Mouse (Mus musculus) retina, postnatal 7 days (tissue): ENCODE data around the gene Pacs2.

Source experiments
- DNase-seq: peaks from one replicate; pipeline ENCODE4 v3.0.0-alpha.2; 2012; ENCODE audit warnings: low read depth, low spot score

The Pacs2 gene

DNA sequence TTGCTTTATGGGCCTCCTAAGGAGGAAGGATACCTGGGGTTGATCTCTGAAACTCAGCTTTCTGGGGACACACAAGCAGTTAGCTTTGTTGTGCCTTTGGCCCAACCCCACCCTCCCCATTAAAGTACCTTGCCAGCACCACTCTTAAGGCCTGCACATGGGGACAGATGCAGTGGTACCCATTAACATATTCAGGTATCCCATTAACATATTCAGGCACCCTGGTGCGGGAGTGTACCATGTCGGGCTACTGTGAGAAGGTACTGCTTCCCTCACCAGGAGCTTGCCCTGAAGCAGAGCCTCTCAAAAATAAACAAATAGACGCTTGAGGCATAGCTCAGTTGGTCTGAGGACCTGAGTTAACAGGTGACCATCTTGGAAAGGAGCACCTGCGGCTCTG lies 73.7 kb downstream of the Pacs2 start:
- DNase-seq = no peak

DNA sequence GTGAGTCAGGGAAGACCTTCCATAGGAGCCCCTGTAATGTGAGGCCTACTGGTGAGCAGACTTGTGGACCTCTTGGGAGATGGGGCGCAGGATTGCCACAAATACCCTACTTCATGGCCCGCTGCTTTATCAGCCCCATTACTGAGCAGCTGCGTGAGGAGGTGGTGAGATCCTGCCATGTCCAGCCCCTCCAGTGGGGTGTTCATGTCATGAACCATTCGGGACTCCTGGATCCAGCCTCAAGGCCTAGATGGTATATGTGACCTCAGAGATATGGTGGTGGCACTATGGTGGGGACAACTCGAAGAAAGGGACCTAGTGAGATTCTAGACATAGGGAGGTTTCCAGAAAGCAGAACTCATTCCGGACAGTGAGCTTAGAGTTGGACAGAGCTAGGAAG lies 74.8 kb downstream of the Pacs2 start:
- no peak for DNase-seq

DNA sequence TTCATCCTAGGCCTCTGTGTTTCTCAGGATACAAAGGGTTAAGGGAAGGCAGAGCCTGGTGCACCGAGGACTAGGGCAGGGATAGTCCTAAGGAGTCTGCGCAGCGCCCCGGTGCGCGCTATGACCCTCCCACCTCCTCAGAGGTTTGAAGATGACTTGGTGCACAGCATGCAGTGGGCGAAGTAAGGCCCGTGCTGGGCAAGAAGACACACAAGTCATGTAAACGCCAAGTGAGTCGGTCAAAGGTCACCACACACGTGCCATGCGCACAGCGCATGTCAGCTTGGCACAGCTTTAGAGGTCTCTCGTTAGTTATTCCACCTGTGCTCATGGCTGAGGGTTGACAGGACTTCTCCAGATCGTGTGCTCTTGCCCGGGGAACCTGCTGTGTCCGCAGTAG lies 75.7 kb downstream of the Pacs2 start:
- no peak for DNase-seq

DNA sequence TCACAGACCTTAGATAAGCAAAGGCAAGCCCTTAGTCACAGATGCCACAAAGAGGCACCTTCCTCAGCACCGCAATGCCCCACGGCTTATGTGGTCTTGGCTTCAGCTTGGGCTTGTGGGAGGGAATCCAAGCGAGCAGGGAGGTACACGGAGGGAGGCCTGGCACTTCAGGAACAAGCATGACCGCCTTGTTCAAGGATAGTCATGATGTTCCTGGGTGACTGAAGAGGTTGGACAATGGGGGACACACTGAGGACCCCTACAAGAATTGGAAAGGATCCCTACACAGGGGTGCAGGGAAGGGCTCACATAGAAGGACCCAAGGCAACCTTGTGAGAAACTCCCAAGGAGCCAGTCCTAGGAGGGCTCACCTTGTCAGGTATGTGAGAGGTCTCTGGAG lies 82.7 kb downstream of the Pacs2 start:
- no peak for DNase-seq

DNA sequence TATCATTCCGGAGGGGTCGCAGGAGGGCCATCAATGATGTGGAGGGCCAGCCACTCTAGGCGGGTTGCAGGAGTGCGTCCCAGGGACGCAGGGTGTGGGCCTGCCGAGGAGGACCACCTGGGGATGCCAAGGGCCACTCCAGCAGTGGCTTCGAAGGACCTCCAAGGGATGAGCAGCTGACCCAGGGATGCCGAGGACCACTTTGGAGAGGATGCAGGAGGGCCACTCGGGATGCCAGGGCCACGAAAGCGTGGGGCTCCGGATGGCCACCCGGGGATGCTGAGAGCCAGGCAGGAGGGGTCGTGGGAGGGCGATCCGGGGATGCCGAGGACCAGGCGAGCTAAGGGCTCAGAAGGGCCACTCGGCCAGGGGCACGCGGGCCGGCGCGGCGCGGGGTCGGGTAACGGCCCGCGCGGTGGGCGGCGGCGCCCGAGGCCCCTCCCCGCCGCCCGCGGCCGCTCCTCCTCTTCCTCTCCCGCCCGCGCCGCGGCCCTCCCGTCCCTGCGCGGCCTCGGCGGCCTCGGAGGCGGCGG lies 83.5 kb downstream of the Pacs2 start, which contains the start of gene Mta1:
Mta1 (plus strand) TSS at position 530 of the 533 bp plus-strand sequence.
- no peak for DNase-seq

DNA sequence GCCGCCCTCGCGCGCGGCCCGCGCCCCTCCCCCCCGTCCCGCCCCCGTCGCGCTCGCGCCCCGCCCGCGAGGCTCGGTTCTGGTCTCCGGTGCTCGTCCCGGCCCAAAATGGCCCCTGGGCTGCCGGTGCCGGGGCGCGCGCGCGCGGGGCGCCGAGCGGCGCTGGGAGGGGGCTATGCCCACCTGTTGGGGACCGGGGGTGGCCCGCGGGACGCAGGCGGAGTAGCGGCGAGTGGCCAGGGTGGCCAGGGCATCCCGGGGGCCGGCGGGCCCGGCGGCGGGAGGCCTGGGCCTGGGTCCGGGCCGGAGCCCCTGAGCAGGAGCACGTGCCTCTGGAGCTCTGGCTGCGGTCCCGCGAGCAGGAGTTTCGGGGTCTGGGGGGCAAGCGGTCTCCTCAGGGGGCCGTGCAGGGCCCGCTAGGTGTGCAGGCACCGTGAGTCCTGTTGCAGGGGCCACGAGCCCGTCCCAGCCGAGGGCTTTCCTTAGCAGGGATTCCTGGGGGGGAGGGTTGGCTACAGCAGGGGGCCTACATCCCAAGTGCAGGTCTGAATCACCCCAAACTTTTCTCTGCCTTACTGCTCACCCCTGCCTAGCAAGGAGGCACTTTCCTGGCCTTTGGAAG lies 84.3 kb downstream of the Pacs2 start:
- no peak for DNase-seq

DNA sequence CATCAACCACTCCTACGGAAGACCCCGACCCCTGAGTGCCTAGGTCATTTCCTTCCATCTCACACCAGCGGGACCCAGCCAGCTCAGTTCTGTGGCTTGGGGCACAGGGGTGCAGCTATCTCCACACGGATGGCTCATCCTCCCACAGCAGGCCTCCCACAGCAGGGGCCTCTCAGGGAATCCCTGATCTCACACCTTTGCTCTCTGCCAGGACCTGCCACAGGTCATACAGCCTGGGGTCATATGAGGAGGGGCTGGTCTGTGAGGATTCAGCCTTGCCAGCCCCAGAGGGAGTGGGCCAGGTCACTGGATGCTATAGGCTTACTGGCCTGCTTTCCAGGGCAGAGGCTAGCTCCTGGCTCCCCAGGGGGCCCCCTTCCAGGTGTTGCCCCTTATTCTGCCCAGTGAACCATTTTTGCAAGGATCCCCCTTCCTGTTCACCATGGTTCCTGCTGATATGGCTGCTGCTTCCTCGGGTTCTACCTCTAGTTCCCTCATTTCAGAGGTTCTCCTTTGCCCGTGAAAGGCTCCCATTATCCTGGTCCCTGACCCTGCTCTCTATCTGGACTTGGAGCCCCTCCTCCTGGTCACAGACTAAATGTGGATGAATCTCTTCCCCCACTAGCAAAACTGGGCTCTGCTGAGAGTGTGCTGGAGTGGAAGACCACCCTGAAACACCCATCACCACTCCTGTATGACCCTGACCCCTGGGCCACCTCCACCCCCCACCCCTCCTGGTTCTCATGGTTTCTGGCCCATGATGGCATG lies 85.3 kb downstream of the Pacs2 start:
- DNase-seq = no peak

DNA sequence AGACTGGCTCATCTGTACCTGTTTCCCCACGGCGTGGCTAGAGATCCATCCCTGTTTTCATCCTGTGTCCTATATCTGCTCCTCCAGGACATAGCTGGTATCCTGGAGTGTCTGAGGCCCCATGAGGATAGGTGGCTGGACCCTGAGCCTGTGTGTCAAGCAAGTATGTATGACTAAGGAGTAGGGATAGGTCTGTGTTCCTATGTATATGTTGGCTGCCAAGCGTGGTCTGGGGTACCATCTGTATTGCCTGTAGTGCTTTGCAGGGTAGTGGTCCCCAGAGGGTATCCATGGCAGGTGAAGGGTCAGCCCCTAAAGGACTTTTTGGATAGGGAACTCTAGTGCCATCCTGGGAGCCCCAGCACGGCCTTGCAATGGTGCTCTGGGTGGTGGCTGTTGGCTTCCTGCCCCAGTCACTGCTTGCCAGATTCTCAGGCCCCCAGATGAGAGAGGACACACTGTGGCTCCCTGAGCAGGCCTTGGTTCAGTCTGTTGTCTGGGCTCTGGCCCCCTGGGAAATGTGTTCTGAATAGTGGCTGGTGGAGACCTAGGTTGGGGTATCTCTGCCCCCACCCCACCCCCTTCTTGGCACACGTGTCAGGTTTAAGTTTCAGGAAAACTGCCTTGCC lies 86.3 kb downstream of the Pacs2 start:
- DNase-seq = no peak

DNA sequence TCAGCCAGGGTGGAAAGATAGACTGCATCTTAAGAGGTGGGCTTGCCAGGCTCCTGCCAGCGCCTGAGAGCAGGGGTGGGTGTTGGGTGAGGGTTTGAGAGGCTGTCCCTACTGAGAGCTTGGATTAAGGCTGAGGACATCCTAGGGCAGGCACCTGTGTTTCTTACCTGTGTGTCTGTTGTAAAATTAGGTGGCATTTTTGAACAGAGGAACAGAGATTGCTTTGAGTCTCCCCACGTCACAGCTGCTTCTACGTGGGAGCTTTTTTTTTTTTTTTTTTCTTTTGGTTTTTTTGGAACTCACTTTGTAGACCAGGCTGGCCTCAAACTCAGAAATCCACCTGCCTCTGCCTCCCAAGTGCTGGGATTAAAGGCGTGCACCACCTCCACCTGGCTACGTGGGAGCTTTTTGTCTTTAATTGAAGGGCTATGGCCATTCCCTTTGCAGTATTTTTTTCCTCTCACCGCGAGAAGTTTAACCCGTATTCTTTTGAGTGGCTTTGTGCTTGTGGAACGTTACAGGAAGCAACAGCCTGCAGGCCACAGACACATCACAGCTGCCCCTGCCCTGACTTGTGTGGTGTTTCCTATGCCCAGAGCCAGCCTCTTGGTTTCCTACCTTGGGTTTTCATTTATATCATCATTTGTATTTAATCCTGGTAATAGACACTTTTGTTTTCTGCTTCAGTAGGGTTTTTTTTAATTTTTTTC lies 87.1 kb downstream of the Pacs2 start:
- DNase-seq = no peak

DNA sequence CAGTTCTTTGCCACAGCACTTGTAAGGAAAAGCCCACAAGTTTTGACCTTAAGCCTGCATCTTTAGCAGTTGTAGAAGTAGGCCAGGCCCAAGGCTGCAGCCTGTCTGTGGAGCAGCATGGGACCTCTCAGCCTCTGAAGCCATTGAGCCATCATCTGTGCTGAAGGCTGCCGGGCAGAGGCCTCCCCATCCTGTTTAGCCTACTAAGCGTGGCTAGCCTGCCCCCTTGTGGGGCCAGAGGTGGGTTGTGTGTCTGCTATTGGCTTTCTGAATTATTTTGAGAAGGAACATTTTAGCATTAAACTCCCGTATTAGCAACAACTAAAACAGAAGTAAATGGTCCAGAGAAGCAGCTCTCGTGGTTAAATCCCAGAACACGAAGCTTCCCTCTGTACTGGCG lies 88.2 kb downstream of the Pacs2 start:
- DNase-seq = no peak

DNA sequence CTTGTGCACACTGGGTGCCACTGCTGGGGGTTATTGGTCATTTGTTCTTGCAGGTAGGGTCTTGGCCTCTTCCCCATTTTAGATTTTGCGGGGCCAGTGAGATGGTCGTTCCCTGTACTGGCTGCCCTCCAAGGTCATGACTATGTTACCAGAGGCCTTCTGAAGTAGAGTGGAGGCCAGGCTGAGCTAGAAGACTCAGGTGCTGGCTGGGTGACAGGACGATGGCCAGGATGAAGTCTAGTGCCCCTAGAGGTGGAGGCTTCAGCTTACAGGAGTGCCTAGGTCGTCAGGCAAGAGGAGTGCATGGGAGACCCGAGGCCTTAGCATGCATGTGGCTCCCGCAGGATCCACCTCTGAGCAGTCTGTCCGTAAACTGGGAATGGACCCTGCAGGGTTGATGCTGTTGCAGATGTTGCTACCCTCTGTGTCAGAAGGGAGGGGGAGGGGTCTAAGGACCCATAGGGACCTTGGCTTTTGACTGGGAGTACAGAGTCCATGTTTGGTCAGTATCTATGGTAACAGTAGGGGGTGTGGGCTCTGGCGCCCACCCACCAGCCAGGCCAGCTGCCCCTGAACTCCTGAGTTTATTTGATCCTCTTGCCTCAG lies 89.6 kb downstream of the Pacs2 start:
- DNase-seq = no peak

DNA sequence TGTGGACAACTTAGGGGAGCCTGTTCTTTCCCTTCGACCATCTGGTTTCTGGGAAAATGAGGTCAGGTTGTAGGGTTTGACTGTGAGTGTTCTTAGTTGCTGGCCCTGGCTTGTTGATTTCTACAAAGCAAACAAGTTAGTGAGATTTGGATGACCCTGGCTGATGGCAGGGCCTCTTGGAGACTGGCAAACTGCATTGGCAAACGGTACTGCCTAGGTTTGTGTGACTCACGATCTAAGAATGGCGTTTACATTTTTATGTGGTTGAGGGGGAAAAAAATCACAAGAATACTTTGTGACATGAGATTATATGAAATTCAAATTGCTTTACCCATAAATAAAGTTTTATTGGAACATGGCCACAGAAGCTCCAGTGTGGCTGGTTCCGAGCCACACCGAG lies 92.1 kb downstream of the Pacs2 start:
- DNase-seq = no peak

DNA sequence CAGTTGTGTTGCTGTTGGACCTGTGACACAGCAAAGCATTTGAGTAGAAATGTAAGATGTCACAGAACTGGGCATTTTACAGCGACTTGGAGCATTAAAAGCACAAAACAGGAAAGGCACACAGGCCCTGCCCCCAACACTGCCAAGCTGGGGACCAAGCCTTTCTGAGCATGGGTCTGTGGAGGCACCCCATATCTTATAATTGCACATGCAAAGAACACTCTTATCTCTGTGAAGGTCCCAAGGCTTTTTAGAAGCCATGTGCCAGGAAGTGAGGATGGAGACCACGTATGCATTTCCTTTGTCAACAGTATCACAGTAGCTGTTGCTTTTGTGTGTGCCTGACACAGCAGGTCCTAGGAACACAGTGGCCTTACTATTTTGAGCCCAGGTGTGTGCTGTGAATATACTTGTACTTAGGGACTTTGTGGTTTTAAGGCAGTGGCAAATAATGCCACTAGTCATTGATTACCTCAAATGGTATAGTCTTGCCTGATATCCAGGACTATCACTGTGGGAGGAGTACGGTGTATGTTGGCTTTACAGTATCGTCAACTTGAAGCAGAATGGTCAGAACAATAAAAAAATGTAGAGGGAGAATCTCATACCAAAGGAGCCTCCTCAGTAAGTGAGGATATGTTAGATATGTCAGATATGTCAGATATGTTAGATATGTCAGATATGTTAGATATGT lies 93.3 kb downstream of the Pacs2 start:
- DNase-seq = no peak

DNA sequence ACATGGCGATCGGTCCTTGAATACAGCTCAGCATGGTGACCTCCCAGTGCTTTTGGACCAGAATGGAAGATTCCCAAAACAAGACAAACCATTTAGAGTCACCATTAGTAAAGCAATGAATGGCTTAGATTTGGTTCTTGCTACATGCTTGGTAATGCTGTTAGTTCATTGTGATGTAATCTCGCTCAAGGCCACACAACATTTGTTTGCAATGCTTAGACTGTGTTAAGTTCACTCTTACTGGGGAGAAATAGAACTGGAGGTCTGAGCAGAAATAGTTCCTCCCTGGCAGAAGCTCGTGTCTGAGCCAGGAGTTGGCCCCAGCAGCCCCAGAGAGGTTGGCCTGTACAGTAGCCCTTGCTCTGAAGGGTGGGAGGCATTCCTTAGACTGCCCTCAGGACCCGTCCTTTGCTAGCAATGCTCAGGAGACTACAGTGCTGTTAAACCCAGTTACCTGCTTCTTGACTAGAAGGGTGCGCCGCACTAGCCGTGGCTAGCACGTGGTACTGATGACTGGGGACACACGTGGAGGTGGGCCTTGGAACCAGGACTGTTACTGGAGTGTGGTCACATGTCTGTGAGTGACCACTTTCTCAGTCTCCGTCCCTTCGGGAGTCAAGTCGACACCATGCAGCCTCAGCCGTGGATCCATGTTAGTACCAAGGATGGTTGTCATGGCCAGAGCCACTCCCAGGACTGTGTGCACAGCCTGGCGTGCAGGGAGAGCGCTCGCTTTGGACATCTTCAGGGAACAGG lies 94.4 kb downstream of the Pacs2 start:
- no peak for DNase-seq

DNA sequence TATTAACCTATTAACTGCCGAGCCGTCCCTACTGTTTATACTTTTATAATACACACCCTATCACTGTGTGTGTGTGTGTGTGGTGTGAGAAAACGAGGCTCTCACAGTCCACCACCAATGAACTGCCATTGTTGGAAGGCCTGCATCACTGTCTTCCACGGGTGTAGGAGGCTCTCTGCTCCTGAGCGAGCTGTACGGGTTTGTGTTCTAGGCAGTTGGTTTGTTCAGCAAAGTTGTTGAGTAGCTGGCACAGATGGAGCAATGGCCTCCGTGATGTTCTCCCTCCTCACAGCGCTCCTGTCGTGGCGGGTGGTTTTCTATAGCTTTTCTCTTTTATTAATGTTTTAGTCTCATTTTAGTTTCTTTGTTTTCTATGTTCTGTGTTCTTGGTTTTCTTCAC lies 95.5 kb downstream of the Pacs2 start:
- no peak for DNase-seq

DNA sequence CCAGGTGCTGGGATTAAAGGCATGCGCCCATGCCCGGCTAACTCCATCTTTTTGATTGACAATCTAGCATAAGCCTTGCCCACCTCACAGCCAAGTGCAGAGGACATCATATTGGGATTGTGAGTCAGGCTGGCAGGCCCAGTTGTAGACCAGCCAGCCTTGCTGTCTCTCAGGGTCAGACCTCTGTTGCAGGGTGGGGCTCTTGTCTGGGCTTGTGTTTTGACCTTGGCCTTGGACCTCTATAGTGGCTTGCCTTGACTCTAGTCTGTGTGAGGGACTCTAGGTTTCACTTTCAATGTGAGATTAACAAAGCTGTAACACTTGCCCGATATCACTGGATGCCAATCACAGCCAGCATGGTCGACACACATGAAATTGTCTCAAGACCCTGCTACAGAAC lies 99.8 kb downstream of the Pacs2 start:
- no peak for DNase-seq

DNA sequence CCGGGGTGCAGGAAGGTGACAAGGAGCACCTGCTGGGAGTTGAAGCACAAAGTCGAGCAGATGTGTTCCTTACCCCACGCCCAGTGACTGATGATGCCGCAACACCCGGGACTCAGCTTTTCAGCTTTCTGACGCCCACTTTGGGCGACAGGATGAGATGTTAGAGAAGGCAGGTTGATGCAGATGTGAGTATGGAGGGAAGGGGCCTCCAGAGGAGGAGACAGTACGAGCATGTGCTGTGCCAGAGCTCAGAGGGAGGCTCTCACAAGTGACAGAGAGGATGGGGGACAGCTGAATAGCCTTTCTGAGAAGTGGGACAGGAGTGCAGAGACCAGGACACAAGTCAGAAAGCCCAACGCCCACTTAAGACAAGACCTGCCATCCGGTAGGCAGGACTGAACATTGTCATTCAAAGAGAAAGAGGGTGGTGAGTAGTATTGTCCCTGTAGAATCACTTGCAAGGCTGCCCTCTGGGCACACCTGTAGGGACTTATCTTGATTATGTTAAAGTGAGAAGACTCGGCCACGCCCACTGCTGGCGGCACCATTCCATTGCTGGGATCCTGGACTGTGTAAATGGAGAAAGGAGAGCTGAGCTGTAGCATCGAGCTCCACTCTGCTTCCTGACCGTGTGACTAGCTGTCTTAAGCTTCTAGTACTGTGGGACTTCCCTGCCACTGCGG lies 100.7 kb downstream of the Pacs2 start:
- DNase-seq = no peak

DNA sequence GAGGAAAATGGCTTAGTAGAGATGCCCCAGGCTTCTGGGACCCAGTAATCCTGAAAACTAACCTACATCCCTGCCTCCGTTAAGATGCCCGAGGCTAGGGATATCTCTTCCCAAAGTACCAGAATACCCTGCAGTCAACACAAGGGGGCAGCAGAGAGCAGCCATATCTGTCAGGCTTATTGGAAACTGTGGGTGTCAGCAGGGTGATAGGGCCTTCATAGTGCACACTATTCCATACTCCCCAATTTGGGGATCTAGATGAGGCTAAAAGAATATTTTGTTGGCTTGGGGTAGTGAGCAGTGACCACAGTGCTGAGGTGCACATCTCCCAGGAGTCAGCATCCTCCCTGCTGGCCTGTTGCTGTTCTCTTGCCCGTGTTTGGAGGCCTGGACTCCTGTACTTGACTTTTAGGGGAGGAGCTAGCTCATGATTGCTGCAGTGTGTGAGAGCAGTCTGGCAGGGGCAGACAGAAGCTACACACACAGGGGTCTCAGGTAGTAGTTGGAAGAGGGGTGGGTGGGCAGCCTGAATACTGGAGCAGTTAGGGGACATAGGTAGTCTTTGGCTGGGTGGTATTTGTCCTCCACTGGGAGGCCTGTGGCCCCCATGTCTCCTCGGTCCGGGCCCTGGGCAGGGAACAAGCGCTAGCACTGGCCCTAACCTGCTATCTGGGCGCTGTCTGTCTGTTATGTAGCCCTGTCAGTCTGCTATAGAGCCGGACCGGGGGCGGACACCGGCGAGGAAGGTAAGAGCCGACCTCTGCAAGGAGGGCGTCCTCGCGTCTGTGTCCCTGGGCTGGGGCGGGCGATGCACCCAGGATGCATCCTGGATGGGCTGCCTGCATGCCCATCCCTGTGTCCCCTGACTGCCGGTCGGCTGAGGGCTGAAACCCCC lies 105.5 kb downstream of the Pacs2 start:
- peak; percentile 76 for DNase-seq
